Mouse (Mus musculus) cortical plate, adult 2 months (tissue): ENCODE data around the gene Slc9a3r2. TPM values are rescaled to one million over a fixed set of nuclear protein-coding genes. Genes with fewer than 3 reads are reported as not detected.

Experiments used
- H3K27ac ChIP-seq: fragments of 200-500 bp; 2 replicates; pipeline ENCODE4 v1.5.1; 2012; ENCODE audit warnings: low read length, control low read depth, inconsistent platforms; ENCODE audit not compliant: insufficient read depth
- H3K4me1 ChIP-seq: fragments of 200-500 bp; 2 replicates; pipeline ENCODE4 v1.6.1; 2011; ENCODE audit warnings: low read length; ENCODE audit not compliant: control insufficient read depth, insufficient read depth
- H3K4me3 ChIP-seq: fragments of 200-500 bp; 2 replicates; pipeline ENCODE4 v1.5.1; 2011; ENCODE audit warnings: mild to moderate bottlenecking, low read length, control low read depth; ENCODE audit not compliant: insufficient read depth
- CTCF ChIP-seq: fragments of 200-500 bp; IDR thresholded peaks from 2 replicates; pipeline ENCODE4 v1.5.1; 2011; ENCODE audit warnings: mild to moderate bottlenecking, control low read depth, low read length; ENCODE audit not compliant: insufficient read depth; ENCODE audit errors: extremely low read depth
- POLR2A ChIP-seq: fragments of 200-500 bp; IDR thresholded peaks from 2 replicates; pipeline ENCODE4 v1.6.1; 2011; ENCODE audit warnings: mild to moderate bottlenecking, low read length, control low read depth; ENCODE audit not compliant: insufficient read depth; ENCODE audit errors: extremely low read depth
- polyA plus RNA-seq: library from polyadenylated mRNA; depleted of rRNA; stranded (reverse); fragments of >200 nt; gene quantifications from 2 replicates; pipeline ENCODE4 v1.2.3, GENCODE M21; 2012; rRNA removed

Slc9a3r2 gene
- polyA plus RNA-seq, 1 experiment: 69.0 TPM

DNA sequence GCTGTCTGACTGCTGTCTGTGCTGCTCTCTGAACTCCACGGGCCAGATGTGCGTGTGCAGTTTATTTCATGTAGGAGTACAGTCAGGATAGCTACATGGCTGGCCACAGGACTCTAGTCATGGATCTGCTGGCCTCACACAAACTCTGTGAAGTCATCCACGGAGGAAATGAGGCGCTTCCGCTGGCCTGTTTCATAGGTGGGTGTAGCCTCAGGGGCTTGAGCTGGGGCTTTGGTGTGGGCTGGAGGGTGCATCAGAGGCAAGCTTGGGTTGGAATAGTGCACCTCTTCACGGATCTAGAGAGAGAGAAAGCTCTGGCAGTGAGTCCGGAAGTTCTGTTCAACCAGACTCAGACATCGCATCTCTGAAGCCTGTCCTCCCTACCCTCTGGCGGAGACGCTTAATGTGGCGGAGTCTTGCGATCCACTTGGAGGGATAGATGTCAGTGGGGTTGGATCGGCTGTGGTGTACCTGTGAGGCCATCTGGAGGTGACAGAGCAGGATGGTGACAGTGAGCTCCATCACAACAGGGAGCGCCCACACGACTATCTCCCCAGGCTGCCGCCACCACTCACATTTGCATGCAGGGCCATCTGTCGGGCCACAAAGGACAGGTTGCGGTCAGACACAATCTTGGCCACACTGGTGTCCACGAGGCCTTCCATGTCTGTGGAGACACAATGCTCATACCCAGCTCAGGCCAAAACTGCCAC is 53.5 kb downstream of the Slc9a3r2 start:
- Histone ChIP-seq H3K4me3 (no peak overlapping the region), H3K4me1 (no peaks in the 10 kb centered on the region), H3K27ac (no peak overlapping the region)
- TF ChIP-seq POLR2A: no peak
- no peak for TF ChIP-seq CTCF

DNA sequence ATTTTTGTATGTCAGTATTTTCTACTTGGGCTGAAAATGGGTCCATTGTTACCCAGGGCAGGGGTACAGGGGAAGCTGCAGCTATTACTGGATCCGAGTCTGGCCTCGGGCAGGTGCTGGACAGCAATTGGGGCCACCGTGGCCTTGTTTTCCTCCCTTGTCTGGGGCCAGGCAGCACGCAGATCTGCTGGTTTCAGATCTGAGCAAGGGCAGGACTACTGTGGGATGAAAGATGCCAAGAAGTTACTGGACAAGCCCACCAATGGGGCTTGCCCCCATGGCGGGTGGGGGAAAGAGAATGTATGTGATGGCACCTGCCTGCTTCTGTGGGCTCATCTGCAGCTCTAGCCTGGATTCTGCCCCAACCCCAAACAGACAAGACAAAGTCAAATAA is 54.1 kb downstream of the Slc9a3r2 start:
- Histone ChIP-seq H3K4me1 (no peaks in the 10 kb centered on the region), H3K27ac (peak overlapping the region; percentile 30; the same call in 1 of the 2 replicates), H3K4me3 (no peak overlapping the region)
- no peak for TF ChIP-seq POLR2A

DNA sequence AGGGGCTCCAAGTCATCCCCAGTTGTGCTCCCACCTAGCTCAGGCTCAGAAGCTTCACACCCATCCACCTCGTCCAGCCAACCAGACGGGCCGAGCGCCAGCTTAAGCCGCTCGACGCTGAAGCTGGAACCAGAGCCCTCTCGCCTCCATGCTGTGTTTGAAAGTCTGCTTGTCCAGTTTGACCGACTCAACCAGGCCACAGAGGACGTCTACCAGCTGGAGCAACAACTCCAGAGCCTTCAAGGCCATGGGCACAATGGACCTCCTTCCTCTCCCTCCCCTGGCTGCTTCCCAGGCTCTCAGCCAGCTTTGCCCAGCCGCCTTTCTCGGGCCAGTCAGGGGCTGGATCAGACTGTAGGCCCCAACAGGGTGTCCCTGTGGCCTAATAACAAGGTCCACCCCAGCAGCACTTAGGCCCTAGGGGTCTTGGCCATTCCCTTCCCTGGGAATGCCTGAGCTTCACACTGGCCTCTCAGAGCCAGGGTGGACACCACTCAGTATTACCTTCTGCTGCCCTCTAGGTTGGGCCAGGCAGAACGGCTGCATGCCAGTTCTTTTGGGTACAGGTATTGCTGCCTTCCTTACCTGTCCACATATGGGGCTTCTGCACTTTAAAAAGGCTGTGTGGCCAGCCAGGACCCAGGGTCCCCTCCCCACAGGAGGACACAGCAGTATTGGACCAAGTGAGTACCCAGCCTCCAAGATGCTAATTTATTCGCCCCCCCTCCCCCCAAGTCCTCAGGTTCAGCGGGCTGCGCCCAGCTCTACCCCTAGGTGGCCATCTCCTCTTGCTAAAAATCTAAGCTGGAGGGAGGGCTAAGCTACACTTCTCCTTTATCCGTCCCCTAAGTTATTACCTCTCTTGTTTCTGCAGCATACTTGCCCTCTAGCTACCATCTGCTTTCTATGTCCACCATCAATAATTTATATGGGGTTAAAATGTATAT is 54.7 kb downstream of the Slc9a3r2 start:
- Histone ChIP-seq H3K27ac (peak overlapping the region; percentile 14; the same call in 1 of the 2 replicates), H3K4me1 (no peaks in the 10 kb centered on the region), H3K4me3 (no peak overlapping the region)
- TF ChIP-seq POLR2A (peak; percentile 7; the same call in 1 of the 2 replicates), CTCF (no peak)

DNA sequence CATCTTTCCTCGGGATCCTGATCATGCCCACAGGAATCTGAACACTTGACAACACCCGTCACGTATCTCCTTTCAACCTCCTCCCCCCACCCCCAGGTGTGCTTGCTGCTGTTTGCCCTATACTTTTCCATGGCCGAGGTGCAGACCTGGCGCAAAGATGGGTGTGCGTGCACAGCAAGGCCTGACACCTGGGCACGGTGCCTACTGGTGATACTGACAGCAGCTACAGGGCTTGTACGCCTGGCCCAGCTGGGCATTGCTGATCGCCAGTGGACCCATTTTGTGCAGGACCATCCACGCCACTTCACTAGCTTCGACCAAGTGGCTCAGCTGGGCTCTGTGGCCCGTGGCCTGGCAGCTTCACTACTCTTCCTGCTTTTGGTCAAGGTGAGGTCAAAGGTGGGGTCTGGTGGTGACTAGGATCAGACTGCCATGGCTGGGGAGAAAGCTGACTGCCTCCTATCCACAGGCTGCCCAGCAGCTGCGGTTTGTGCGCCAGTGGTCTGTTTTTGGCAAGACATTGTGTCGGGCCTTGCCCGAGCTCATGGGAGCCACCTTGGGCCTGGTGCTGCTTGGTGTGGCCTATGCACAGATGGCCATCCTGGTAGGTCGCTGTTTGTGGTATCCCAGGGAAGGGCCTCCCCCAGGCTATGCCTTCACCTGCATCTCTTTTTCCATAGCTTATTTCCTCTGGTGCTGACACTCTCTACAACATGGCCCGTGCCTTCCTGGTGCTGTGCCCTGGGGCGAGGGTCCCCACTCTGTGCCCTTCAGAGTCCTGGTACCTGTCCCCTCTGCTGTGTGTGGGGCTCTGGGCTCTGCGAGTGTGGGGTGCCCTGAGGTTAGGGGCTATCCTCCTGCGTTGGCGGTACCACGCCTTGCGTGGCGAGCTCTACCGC is 55.9 kb downstream of the Slc9a3r2 start:
- Histone ChIP-seq H3K4me3 (no peak overlapping the region), H3K4me1 (no peaks in the 10 kb centered on the region), H3K27ac (no peak overlapping the region)
- no peak for TF ChIP-seq POLR2A
- no peak for TF ChIP-seq CTCF

DNA sequence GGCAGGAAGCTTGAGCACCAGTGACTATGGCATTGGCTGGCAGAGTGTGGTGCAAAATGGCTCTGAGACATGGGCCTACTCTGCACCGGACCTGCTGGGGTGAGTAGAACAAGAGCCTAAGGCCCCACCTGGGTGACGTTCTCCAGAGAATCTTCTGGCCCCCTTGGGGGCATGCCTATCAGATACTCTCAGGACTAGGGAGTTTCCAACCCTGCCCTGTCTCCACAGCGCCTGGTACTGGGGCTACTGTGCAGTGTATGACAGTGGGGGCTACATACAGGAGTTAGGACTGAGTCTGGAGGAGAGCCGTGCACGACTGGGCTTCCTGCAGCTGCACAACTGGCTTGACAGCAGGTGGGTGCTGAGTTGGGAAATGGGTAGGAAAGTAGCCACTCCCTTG is 56.9 kb downstream of the Slc9a3r2 start:
- Histone ChIP-seq H3K27ac (no peak overlapping the region), H3K4me1 (no peaks in the 10 kb centered on the region)
- TF ChIP-seq POLR2A (no peak), CTCF (no peak)

DNA sequence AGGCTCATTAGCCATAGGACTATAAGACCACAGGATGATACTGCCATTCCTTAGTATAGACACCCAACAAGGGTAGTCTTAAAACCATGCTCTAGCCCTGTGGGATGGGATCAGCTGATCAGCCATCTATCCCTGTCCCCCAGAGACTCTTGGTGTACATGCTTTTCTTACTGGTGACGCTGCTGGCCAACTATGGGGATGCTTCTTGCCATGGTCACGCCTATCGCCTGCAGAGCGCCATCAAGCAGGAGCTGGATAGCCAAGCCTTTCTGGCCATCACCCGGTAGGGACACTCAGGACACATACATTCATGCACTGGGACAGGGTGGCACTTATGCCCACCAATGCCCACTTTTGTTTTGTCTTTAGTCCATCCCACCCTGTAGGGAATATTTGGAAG is 58.4 kb downstream of the Slc9a3r2 start:
- no peak overlapping the region for H3K4me3 ChIP-seq
- H3K4me1 ChIP-seq: no peaks in the 10 kb centered on the region
- H3K27ac ChIP-seq: no peak overlapping the region
- no peak for TF ChIP-seq POLR2A

More for the DNA sequence above, 56.9 kb downstream of the Slc9a3r2 start:
- H3K4me3 ChIP-seq: no peak overlapping the region

DNA sequence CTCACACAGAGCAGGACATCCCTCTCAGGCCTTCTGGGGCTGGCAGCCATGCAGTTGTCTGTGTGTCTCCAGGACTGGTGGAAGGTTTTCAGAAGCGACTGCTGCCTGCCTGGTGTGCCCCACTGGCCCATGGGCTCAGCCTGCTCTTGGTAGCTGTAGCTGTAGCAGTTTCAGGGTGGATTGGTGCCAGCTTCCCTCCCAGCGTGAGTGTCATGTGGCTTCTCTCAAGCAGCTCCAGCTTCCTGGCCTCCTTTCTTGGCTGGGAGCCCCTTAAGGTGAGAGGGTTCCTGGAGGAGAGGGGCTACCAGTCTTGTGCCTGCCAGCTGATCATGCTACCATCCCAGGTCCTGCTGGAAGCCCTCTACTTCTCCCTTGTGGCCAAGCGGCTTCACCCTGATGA is 59.2 kb downstream of the Slc9a3r2 start:
- Histone ChIP-seq H3K27ac (no peak overlapping the region), H3K4me1 (no peaks in the 10 kb centered on the region), H3K4me3 (no peak overlapping the region)
- TF ChIP-seq CTCF: no peak
- TF ChIP-seq POLR2A: no peak

Other genes with a start within 250 kb of the Slc9a3r2 start
- gene Rnps1, start 235.8 kb downstream of the Slc9a3r2 start, polyA plus RNA-seq: 264 and 280 TPM in 2 replicates
- 55.4 and 55.9 TPM in 2 replicates for gene Eci1, start 223.7 kb downstream of the Slc9a3r2 start, polyA plus RNA-seq
- 19.0 and 20.7 TPM in 2 replicates for gene Dnase1l2, start 207.2 kb downstream of the Slc9a3r2 start, polyA plus RNA-seq
- 77.3 and 79.2 TPM in 2 replicates for gene E4f1, start 180.0 kb downstream of the Slc9a3r2 start, polyA plus RNA-seq
- gene Pgp, start 179.9 kb downstream of the Slc9a3r2 start, polyA plus RNA-seq: 97.1 and 99.3 TPM in 2 replicates
- 1.1 and 1.4 TPM in 2 replicates for gene Bricd5, start 176.4 kb downstream of the Slc9a3r2 start, polyA plus RNA-seq
- 37.0 and 39.1 TPM in 2 replicates for gene Mlst8, start 171.2 kb downstream of the Slc9a3r2 start, polyA plus RNA-seq
- gene Caskin1, start 161.7 kb downstream of the Slc9a3r2 start, polyA plus RNA-seq: 106 and 109 TPM in 2 replicates
- gene Traf7, start 122.4 kb downstream of the Slc9a3r2 start, polyA plus RNA-seq: 176 and 187 TPM in 2 replicates
- 97.3 and 102 TPM in 2 replicates for gene Rab26, start 116.1 kb downstream of the Slc9a3r2 start, polyA plus RNA-seq
- gene Pkd1, start 100.5 kb downstream of the Slc9a3r2 start, polyA plus RNA-seq: 82.0 and 91.8 TPM in 2 replicates
- 163 and 192 TPM in 2 replicates for gene Tsc2, start 17.7 kb downstream of the Slc9a3r2 start, polyA plus RNA-seq
- gene Nthl1, start 17.6 kb downstream of the Slc9a3r2 start, polyA plus RNA-seq: 9.7 and 10.8 TPM in 2 replicates
- 0.34 and 0.50 TPM in 2 replicates for gene Npw, start 8.1 kb upstream of the Slc9a3r2 start, polyA plus RNA-seq
- gene Zfp598, start 19.4 kb upstream of the Slc9a3r2 start, polyA plus RNA-seq: 53.5 and 53.6 TPM in 2 replicates
- gene Syngr3, start 39.6 kb upstream of the Slc9a3r2 start, polyA plus RNA-seq: 177 and 184 TPM in 2 replicates
- 21.1 and 21.5 TPM in 2 replicates for gene Gfer, start 45.8 kb upstream of the Slc9a3r2 start, polyA plus RNA-seq
- 5.2 and 6.4 TPM in 2 replicates for gene Noxo1, start 45.9 kb upstream of the Slc9a3r2 start, polyA plus RNA-seq
- 53.0 and 53.7 TPM in 2 replicates for gene Tbl3, start 57.3 kb upstream of the Slc9a3r2 start, polyA plus RNA-seq
- gene Rnf151, start 67.7 kb upstream of the Slc9a3r2 start, polyA plus RNA-seq: 0.32 and 0.33 TPM in 2 replicates
- gene Rps2, start 67.8 kb upstream of the Slc9a3r2 start, polyA plus RNA-seq: 980 and 1,011 TPM in 2 replicates
- gene Ndufb10, start 74.2 kb upstream of the Slc9a3r2 start, polyA plus RNA-seq: 428 and 431 TPM in 2 replicates
- 0.48 and 0.57 TPM in 2 replicates for gene Rpl3l, start 77.5 kb upstream of the Slc9a3r2 start, polyA plus RNA-seq
- 47.3 and 53.0 TPM in 2 replicates for gene Msrb1, start 86.3 kb upstream of the Slc9a3r2 start, polyA plus RNA-seq
- gene Hs3st6, start 102.7 kb upstream of the Slc9a3r2 start, polyA plus RNA-seq: 0.29 and 0.44 TPM in 2 replicates
- not detected in 2 replicates for gene Meiob, start 154.0 kb upstream of the Slc9a3r2 start, polyA plus RNA-seq
- 138 and 151 TPM in 2 replicates for gene Hagh, start 189.8 kb upstream of the Slc9a3r2 start, polyA plus RNA-seq
- 21.8 and 25.1 TPM in 2 replicates for gene Fahd1, start 200.0 kb upstream of the Slc9a3r2 start, polyA plus RNA-seq
- not detected in 2 replicates for gene Igfals, start 215.7 kb upstream of the Slc9a3r2 start, polyA plus RNA-seq
- 24.6 and 27.3 TPM in 2 replicates for gene Nubp2, start 236.0 kb upstream of the Slc9a3r2 start, polyA plus RNA-seq
- 91.9 and 92.7 TPM in 2 replicates for gene Spsb3, start 236.3 kb upstream of the Slc9a3r2 start, polyA plus RNA-seq
- 62.4 and 65.0 TPM in 2 replicates for gene Eme2, start 244.8 kb upstream of the Slc9a3r2 start, polyA plus RNA-seq
- gene Mrps34, start 244.8 kb upstream of the Slc9a3r2 start, polyA plus RNA-seq: 115 and 117 TPM in 2 replicates
- 94.5 and 94.7 TPM in 2 replicates for gene Nme3, start 246.2 kb upstream of the Slc9a3r2 start, polyA plus RNA-seq